Mouse (Mus musculus) cortical plate, adult 2 months (tissue): Measurements from ENCODE around the gene Olfr1297.

ENCODE experiments used
- CTCF ChIP-seq: fragments of 200-500 bp; IDR thresholded peaks from 2 replicates; pipeline ENCODE4 v1.5.1; 2011; ENCODE audit warnings: mild to moderate bottlenecking, control low read depth, low read length; ENCODE audit not compliant: insufficient read depth; ENCODE audit errors: extremely low read depth
- POLR2A ChIP-seq: fragments of 200-500 bp; IDR thresholded peaks from 2 replicates; pipeline ENCODE4 v1.6.1; 2011; ENCODE audit warnings: mild to moderate bottlenecking, low read length, control low read depth; ENCODE audit not compliant: insufficient read depth; ENCODE audit errors: extremely low read depth

DNA sequence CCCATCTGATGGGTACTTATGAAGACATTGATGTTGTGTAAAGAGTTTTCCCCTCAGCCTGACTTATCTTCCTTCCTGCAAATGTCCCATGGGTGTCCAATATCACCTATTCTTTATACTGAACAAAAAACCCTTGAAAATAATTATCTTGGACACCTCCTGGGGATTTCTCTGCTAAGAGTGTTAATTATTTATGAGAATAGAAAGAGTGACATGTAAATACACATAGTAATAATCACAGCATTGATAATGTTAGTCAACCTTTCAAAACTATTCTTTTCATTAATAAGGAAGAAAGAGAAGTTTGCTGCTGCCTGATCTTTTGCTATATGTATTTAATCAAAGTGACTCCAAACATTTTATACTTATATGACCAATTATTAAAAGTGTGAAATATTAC is 56.7 kb downstream of the Olfr1297 start, which contains the start of gene Olfr1295:
- TF ChIP-seq CTCF (no peak), POLR2A (no peak)
